Mouse (Mus musculus): ENCODE data around the gene Pik3c2b. TPM values are rescaled to one million over a fixed set of nuclear protein-coding genes. Genes with fewer than 3 reads are reported as not detected.
A peak's percentile ranks its signal among the peaks of the same experiment; 100 is the strongest.

Gene Pik3c2b
- total RNA-seq, 2 experiments from 2014 or later = 12.3 to 17.3 TPM

DNA sequence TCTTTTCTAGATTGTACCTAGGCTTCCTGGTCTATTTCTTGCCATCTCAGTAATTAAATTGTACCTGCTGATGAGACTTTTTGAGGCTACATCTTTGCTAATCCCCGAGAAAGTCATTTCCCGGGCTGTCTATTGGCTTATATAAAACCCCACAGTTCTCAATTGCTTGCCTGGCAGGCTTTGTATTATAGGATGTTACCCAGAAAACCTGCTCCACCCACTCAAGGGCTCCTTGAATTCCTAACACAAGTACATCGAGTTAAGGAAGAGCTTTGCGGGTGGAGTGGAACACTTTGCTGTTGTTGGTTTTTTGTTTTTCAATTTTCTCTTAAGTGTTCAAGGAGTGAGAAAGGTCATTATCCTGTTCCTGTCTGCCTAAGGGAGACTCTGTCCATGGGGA is 43.9 kb downstream of the Pik3c2b start:
- DNase-seq (ENCODE audit: extremely low spot score in 1 of 2, low spot score in 1 of 2) = no peak

DNA sequence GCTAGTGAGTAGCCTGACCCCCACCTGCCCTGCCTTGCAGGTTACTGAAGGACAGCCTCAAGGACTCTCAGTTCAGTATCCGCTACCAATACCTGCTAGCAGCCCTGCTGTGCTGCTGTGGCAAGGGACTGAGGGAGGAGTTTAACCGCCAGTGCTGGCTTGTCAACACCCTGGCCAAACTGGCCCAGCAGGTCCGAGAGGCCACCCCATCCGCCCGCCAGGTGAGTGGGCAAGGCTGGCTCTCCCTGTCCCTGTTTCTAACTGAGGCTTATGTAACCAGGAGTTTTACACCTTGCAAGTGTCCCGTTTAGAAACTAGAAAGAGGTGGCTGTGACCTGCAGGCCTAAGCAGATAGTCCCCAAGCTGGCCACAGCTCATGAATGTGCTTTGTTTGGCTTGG is 45.2 kb downstream of the Pik3c2b start:
- DNase-seq (ENCODE audit: extremely low spot score in 1 of 2, low spot score in 1 of 2) = no peak

DNA sequence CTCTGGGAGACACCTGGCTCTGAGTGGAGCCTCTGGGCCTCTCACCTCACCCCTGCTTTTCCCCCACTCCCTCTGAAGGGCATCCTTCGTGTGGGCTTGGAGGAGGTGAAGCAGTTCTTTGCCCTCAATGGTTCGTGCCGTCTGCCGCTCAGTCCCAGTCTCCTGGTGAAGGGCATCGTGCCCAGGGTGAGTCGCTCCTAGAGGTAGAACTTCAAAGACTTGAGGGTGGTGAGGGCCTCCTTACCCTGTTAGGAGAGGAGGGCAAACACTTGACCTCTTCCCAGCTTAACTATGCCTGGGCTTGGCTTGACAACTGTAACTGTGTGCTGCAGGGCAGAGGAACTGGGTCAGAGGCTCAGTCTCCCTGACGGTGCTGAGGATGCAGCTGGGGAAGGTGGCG is 46.0 kb downstream of the Pik3c2b start:
- no peak for DNase-seq (ENCODE audit: extremely low spot score in 1 of 2, low spot score in 1 of 2)

DNA sequence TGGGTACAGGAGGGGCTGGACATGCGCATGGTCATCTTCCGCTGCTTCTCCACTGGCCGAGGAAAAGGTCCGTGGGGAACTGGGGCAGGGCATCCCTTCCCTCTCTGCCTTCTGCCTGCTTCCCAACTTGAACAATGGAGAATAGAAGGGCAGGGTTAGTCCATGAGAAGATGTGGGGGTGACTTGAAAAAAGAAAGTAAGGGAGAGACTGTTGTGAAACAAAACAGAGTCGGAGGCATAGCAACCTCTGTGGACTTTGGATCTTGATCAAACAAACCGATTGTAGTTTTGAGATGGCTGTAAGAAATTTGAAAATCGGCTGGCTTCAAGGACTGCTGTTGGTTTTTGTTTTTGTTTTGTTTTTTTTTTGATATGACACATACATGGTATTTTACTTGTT is 48.3 kb downstream of the Pik3c2b start:
- no peak for DNase-seq (ENCODE audit: extremely low spot score in 1 of 2, low spot score in 1 of 2)

GRCm38 (mm10) chr1:133100980-133101798 is 55.7 kb downstream of the Pik3c2b start:
- peak; percentile 80 to 87 for DNase-seq (ENCODE audit: extremely low spot score in 1 of 2, low spot score in 1 of 2)

GRCm38 (mm10) chr1:133102108-133102507 is 56.6 kb downstream of the Pik3c2b start:
- no peak for DNase-seq (ENCODE audit: extremely low spot score in 1 of 2, low spot score in 1 of 2)

GRCm38 (mm10) chr1:133103315-133103714 is 57.8 kb downstream of the Pik3c2b start:
- no peak for DNase-seq (ENCODE audit: extremely low spot score in 1 of 2, low spot score in 1 of 2)

DNA sequence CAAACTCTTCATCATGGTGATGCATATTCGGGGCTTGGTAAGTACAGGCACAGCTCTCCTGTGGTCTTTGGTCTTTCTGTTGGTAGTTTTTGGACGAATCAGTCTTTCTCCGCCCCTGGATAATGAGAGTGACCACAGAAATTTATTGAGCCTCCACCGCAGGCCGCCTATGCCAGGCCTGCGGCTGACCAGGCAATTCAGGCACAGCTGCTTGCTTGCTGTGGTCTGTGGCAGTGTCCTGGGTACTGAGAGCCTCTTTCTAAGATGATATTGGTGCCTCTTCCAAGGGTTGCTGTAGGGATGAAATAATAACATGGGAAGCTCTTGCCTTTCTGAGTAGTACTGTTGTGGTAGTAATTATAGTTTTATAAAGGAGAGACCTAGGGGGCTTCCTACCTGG is 58.4 kb downstream of the Pik3c2b start:
- no peak for DNase-seq (ENCODE audit: extremely low spot score in 1 of 2, low spot score in 1 of 2)

GRCm38 (mm10) chr1:133116108-133116507 is 70.6 kb downstream of the Pik3c2b start:
- DNase-seq (ENCODE audit: extremely low spot score in 1 of 2, low spot score in 1 of 2) = no peak

- no peak for DNase-seq (ENCODE audit: extremely low spot score in 1 of 2, low spot score in 1 of 2)
Observed at GRCm38 (mm10) chr1:133118127-133118526, 72.7 kb downstream of the Pik3c2b start.

DNA sequence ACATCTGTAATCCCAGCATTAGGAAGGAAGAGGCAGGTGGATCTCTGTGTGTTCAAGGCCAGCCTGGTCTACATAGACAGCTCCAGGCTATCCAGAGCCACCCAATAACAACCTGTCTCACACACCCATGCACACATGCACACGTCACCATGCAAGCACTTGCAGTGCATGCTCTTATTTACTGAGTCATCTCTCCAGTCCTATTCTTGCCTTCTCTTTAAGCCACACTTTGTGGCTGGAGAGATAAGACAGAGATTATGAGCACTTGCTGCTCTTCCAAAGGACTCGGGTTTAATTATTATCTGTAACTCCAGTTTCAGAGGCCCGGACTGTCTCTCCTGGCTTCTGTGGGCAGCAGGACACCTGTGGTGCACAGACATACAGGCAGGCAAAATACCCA is 73.4 kb downstream of the Pik3c2b start:
- DNase-seq (ENCODE audit: extremely low spot score in 1 of 2, low spot score in 1 of 2) = no peak

GRCm38 (mm10) chr1:133119931-133120712 is 74.7 kb downstream of the Pik3c2b start:
- DNase-seq (ENCODE audit: extremely low spot score in 1 of 2, low spot score in 1 of 2) = no peak

DNA sequence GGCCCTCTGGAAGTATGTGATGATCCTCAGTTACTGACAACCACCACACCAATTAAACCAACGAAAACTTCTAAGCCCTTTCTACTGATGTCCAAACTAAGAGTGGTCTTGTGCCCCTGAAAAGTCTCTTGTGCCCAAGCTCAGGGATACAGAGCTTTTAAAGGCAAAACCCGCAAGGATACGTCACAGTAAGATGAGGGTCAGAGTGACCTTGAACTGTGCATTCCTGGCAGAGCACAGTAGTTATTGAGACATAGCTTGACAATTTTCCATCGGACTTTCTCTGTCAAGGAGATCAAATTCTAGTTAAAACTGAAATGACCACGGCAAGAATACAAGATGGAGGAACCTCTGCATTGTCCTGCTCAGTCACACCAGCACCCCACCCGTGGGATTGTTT is 75.8 kb downstream of the Pik3c2b start:
- no peak for DNase-seq (ENCODE audit: extremely low spot score in 1 of 2, low spot score in 1 of 2)

DNA sequence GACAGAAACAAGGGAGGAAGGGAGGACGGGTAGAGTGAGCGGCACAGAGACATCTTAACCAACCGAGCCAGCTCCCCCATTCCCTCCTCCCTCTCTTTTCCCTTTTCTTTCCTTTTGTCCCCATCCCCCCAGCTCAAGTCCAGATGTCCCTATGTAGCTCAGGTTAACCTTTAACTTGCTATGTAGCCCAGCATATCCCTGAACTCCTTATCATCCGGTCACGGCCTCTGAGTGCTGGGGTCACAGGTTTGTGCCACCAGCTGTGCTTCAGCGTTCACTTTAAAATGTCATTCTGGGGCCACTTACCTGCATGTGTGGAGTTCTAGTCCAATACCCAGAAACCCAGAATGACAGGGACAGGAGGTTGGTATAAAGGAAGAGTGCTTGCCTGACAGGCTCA is 78.7 kb downstream of the Pik3c2b start:
- DNase-seq (ENCODE audit: extremely low spot score in 1 of 2, low spot score in 1 of 2) = no peak

- DNase-seq (ENCODE audit: extremely low spot score in 1 of 2, low spot score in 1 of 2) = no peak
Observed at GRCm38 (mm10) chr1:133125640-133126364, 80.3 kb downstream of the Pik3c2b start.

GRCm38 (mm10) chr1:133126365-133126740 is 80.9 kb downstream of the Pik3c2b start:
- DNase-seq (ENCODE audit: extremely low spot score in 1 of 2, low spot score in 1 of 2) = no peak

- DNase-seq (ENCODE audit: extremely low spot score in 1 of 2, low spot score in 1 of 2) = no peak
Observed at GRCm38 (mm10) chr1:133127328-133127727, 81.9 kb downstream of the Pik3c2b start.

DNA sequence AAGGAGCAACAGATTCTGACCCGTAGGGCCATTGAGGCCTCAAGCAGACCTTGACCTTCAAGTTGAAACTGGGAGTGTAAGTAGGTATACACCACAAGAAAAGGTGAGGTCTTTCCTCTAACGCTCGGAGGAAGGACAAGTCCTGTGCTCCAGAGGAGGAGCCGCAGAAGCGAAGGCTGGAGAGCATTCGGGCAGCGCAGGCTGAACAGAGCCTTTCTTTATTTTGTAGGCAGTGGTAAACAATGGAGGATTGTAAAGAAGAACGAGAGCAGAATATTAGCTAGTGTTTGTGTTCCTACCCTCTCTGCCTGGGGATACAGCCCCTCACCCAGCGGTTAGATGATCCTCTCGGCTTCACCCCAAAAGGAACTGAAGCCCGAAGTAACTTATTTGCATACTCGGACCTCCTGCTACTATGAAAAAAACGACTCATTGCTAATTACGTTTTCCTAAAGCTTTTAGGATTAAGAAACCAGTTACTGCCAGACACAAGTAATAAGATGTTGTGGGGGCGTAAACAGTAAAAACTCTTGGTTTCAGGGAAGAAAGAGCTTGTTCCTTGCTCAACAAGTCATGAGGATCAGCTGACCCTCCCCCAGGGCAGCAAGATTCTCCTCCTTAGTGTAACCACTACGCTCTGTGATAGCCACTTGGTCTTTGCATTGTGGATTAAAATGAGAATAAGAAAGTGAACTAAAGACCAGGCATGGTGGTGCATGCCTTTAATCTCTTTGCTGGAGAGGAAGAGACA is 84.2 kb downstream of the Pik3c2b start:
- DNase-seq (ENCODE audit: extremely low spot score in 1 of 2, low spot score in 1 of 2) = peak in 1 of 2 experiments; percentile 13

DNA sequence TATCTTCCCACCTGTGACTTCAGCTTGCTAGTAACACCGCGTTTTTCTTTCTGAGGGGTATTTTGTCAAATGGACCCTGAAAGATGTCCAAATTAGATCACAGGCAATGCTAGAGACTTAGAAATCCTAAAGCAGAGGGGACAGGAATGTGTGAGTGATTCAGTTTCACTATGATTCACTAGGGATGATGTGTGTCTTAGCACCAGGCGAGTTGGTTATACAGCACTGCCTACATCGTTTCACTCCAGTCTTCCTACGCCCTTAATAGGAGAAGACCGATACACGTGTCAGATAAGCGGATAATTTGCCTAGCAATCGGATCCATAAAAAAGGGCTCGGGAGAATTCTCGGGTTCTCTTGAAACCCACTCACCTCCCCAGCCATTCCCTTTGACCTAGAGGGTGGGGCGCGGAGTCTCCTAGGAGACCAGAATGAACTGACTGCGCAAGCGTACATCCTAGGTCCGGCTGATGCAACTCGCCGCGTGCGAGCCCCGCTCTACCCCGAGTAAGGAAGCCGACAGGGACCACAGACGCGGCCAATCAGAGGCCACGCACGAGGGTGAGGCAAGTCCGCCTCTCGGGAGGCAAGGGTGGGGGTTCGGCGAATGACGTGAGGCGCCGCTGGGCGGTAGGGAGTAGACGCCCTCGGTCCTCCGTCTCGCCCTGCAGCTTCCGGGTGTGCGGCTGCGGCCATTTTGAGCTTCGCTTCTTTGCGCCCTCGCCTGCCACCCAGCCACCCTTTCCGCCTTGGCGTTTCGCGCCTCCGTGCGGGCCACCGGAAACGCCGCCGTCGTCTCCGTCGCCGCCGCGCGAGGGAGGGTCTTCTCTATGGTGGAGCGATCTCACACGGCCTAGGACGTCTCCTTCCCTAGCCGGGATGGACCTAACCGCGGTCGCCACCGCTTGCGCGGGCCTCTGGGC is 85.4 kb downstream of the Pik3c2b start, which contains the start of gene Ppp1r15b:
Gene Ppp1r15b (plus strand): TSS at position 506 of the 923 bp plus-strand sequence.
- DNase-seq (ENCODE audit: extremely low spot score in 1 of 2, low spot score in 1 of 2) = peak; percentile 89 to 94

Measured in layer of hippocampus, postnatal 25 days (tissue).